Comparison of ENCODE assay signal across 8 mouse cellular contexts in genomic region chr4:129082379-129083115, GRCm38 (mm10). TPM values are rescaled to one million over a fixed set of nuclear protein-coding genes. Genes with fewer than 3 reads are reported as not detected.
A peak's percentile ranks its signal among the peaks of the same experiment; 100 is the strongest.
DNase-seq lines count a peak whose midpoint lies in the region; ATAC-seq and TF ChIP-seq lines count a peak whose summit lies in the region.

No protein-coding gene starts in this region.

- no peaks in the 10 kb centered on the region for H3K4me1 ChIP-seq in testis, adult 2 months (ENCODE audit: control insufficient read depth, insufficient read depth, low read length)
- no peaks in the 10 kb centered on the region for H3K4me1 ChIP-seq in intestine, embryonic 16.5 days (ENCODE audit: control insufficient read depth, insufficient read depth, low read length)

- H3K4me3 ChIP-seq in testis, adult 2 months (ENCODE audit: control insufficient read depth, low read depth, low read length): no peak overlapping the region
- H3K4me3 ChIP-seq in intestine, embryonic 16.5 days (ENCODE audit: low read length): no peak overlapping the region

- TF ChIP-seq POLR2A in testis, adult 2 months (IDR thresholded peaks at IDR 0.05; ENCODE audit: control insufficient read depth, low read depth, low read length): no peak

- no peaks in the 10 kb centered on the region for H3K27me3 ChIP-seq in testis, adult 2 months (ENCODE audit: control insufficient read depth, insufficient read depth, low read length)
- H3K27me3 ChIP-seq in intestine, embryonic 16.5 days (replicated peaks; ENCODE audit: control insufficient read depth, insufficient read depth, low read length): no peaks in the 10 kb centered on the region

- H3K4me2 ChIP-seq in intestine, embryonic 16.5 days (ENCODE audit: low read depth, low read length): no peak overlapping the region

- no peak for DNase-seq in testis, postnatal 14 days (ENCODE audit: low spot score)
- peak; percentile 57 for DNase-seq in gastrocnemius, postnatal 10 days
- peak; percentile 76 for DNase-seq in left cerebral cortex, postnatal 4 days
- peak; percentile 48 to 55 for DNase-seq in monocyte, adult 2 months (ENCODE audit: low read depth in 1 of 2, low spot score in 2 of 2)
- DNase-seq in spleen, postnatal 4 days (ENCODE audit: low spot score in 2 of 2): peak; percentile 62 to 79

- H3K9me3 ChIP-seq in intestine, embryonic 16.5 days (ENCODE audit: control insufficient read depth, low read length): no peaks in the 10 kb centered on the region

- intact Hi-C loops in left cerebral cortex, postnatal 4 days (cut with DNase I): loop anchor here (5.0 kb wide), 2 partner anchors 125 to 170 kb away; no protein-coding TSS in a partner anchor

- peaks cover 1% of the 10 kb centered on the region; the same call in 1 of the 2 replicates for H3K36me3 ChIP-seq in testis, adult 2 months (ENCODE audit: control insufficient read depth, insufficient read depth, low read length)
- H3K36me3 ChIP-seq in intestine, embryonic 16.5 days (ENCODE audit: control insufficient read depth, insufficient read depth, low read length): peaks cover 16% of the 10 kb centered on the region

- no peak overlapping the region for H3K27ac ChIP-seq in testis, adult 2 months (ENCODE audit: control insufficient read depth, insufficient read depth, low read depth, low read length)
- H3K27ac ChIP-seq in intestine, embryonic 16.5 days (ENCODE audit: low read length): no peak overlapping the region

- 45% methylated on average over 10 of the region's 10 CpGs for WGBS in intestine, embryonic 16.5 days

- peak; percentile 54; the same call in 1 of the 2 replicates for TF ChIP-seq CTCF in testis, adult 2 months (IDR thresholded peaks at IDR 0.05; ENCODE audit: control insufficient read depth, insufficient read depth, insufficient replicate concordance, low read depth, low read length)

- no peak overlapping the region for H3K9ac ChIP-seq in intestine, embryonic 16.5 days (ENCODE audit: low read depth, low read length)

- peak; percentile 91 for ATAC-seq in common myeloid progenitor, adult 5-6 weeks (replicated peaks; ENCODE audit: low read depth, poor library complexity, severe bottlenecking)
- ATAC-seq in intestine, embryonic 16.5 days: peak; percentile 88

RNA-seq across cellular contexts. Expression of gene Tmem54, which starts 22.8 kb away (rescaled TPM):
- polyA plus RNA-seq in testis, adult 2 months (2012; rRNA removed): 0.42 and 2.4 TPM in 2 replicates
- not detected in 2 replicates for total RNA-seq in common myeloid progenitor, adult 5-6 weeks (2017)
- total RNA-seq in gastrocnemius, postnatal 10 days (2021): not detected
- 159 and 167 TPM in 2 replicates for polyA plus RNA-seq in intestine, embryonic 16.5 days (2015; fragmentation: Nextera tagmentation; extraction: Ambion mirVana)
- total RNA-seq in left cerebral cortex, postnatal 4 days (2021): not detected

RNA-seq across cellular contexts. Expression of gene Rnf19b, which starts 24.5 kb away (rescaled TPM):
- 515 and 590 TPM in 2 replicates for polyA plus RNA-seq in testis, adult 2 months (2012; rRNA removed)
- total RNA-seq in common myeloid progenitor, adult 5-6 weeks (2017): 33.2 and 35.7 TPM in 2 replicates
- total RNA-seq in gastrocnemius, postnatal 10 days (2021): 10 to 100 TPM; 17.0 to 17.4 TPM
- polyA plus RNA-seq in intestine, embryonic 16.5 days (2015; fragmentation: Nextera tagmentation; extraction: Ambion mirVana): 5.6 and 7.0 TPM in 2 replicates
- 100 to 1,000 TPM in 1 of 2 experiments, 10 to 100 TPM in 1; 97.9 to 102 TPM for total RNA-seq in left cerebral cortex, postnatal 4 days (2021)

RNA-seq across cellular contexts. Expression of gene Hpca, which starts 39.3 kb away (rescaled TPM):
- polyA plus RNA-seq in testis, adult 2 months (2012; rRNA removed): 9.3 and 10.2 TPM in 2 replicates
- total RNA-seq in common myeloid progenitor, adult 5-6 weeks (2017): 0.41 TPM in 1 of 2 replicates, not detected in the other
- 1 to 10 TPM in 1 of 2 experiments, under 1 TPM in 1; 0.68 to 1.1 TPM for total RNA-seq in gastrocnemius, postnatal 10 days (2021)
- polyA plus RNA-seq in intestine, embryonic 16.5 days (2015; fragmentation: Nextera tagmentation; extraction: Ambion mirVana): 4.0 and 4.5 TPM in 2 replicates
- total RNA-seq in left cerebral cortex, postnatal 4 days (2021): 100 to 1,000 TPM; 189 to 218 TPM

RNA-seq across cellular contexts. Expression of gene Fndc5, which starts 54.3 kb away (rescaled TPM):
- 9.1 and 11.0 TPM in 2 replicates for polyA plus RNA-seq in testis, adult 2 months (2012; rRNA removed)
- total RNA-seq in common myeloid progenitor, adult 5-6 weeks (2017): not detected in 2 replicates
- 10 to 100 TPM; 33.6 to 37.4 TPM for total RNA-seq in gastrocnemius, postnatal 10 days (2021)
- 1.5 and 2.2 TPM in 2 replicates for polyA plus RNA-seq in intestine, embryonic 16.5 days (2015; fragmentation: Nextera tagmentation; extraction: Ambion mirVana)
- 10 to 100 TPM; 16.4 to 18.0 TPM for total RNA-seq in left cerebral cortex, postnatal 4 days (2021)

Comparison
In these comparisons a context has a peak if more than half of its experiments do, and no peak if none do; other contexts are left out.
1. RNA of gene Hpca, which starts 39.3 kb away (total RNA-seq): 189 to 218 TPM in left cerebral cortex, postnatal 4 days; 0.68 to 1.1 TPM in gastrocnemius, postnatal 10 days and 0.41 TPM in common myeloid progenitor, adult 5-6 weeks; every median in the first group is over 10 times any median in the second.